Mouse (Mus musculus): Measurements from ENCODE around the gene Mrtfb.
"Not testable (repeated sequence)": the region's sequence is repeated elsewhere in the genome, so short reads cannot be mapped to it uniquely, and the experiment has no call there.

Mrtfb gene

DNA sequence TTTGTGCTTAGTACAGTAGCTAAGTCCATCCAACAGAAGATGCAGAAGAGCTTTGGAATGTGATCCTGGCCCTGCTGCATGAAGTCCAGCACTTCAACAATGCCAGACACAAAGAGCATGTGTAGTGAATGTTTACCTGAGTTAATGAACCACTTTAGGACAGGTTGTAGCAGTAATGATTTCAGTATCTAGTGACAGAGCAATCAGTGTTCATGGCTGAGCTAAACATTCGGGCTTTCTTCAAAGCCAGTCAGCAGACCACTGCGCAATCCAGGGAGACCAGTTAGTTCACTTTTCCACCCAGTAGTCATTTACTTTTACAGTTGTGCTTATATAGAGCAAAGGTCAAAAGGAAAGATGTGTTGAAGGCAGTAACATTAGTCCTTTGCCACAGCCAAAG lies 20.0 kb downstream of the Mrtfb start:
- no peak for DNase-seq (ENCODE audit: low read depth)

DNA sequence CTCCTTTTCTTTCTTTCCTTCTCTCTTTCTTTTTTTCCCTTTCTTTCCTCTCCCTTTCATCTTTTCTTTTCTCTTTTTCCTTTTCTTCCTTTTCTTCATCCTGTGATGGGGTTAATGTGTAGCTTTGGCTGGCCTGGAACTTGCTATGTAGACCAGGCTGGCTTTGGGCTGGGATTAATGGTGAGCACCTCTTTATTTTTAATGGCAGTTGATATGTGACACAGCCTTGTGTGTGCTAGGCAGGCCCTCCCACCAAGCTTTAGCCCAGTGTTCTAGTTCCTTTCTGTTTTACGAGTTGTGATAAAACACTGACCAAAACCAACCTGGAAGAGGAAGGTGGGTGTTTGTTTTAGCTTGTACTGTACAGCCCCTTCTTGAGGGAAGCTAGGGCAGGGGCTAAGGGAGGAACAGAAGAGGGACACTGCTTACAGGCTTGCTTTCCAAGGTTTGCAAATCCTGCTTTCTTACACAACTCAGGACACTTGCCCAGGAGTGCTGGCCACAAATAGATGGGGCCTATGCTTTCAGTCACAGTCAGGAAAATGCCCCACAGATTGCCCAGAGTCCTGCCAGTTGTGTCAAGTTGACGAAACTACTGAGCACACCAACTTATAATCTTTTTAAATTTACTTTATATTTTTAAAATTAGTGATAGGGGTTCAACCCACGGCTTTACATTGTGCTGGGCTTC lies 20.6 kb downstream of the Mrtfb start:
- no peak for DNase-seq (ENCODE audit: low read depth)

DNA sequence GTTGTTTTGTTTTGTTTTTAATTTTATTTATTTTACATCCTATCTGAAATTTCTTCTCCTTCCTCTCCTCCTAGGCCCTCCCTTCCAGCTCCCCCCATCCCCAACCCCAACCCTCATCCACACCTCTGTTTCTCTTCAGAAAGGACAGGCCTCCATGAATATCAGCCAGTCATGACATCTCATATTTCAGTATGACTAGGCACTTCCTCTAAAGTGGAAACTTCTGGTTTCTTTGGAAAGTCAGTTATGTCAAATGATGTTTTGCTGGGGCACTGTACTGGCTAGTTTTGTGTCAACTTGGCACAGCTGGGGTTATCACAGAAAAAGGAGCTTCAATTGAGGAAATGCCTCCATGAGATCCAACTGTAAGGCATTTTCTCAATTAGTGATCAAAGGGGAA lies 30.1 kb downstream of the Mrtfb start:
- DNase-seq (ENCODE audit: low read depth): peak; percentile 77

DNA sequence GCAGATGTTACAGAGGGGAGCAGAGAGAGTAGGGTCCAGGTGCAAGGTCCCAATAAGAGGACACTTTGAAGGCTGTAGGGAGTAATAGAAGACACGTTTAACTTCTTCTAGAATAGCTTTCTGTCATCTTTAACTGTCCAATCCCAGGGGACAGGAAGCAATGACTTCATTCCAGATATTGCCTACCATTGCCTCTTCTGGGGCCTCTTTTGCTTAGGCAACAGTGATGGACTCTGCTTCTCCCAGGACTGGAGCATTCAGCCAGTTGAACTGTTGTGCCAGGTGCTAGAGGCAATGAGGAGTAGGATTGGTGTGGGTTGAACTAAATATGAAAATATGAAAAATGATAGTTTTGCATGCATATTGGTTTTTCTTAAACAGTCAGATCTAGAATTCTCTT lies 41.6 kb downstream of the Mrtfb start:
- no peak for DNase-seq (ENCODE audit: low read depth)

DNA sequence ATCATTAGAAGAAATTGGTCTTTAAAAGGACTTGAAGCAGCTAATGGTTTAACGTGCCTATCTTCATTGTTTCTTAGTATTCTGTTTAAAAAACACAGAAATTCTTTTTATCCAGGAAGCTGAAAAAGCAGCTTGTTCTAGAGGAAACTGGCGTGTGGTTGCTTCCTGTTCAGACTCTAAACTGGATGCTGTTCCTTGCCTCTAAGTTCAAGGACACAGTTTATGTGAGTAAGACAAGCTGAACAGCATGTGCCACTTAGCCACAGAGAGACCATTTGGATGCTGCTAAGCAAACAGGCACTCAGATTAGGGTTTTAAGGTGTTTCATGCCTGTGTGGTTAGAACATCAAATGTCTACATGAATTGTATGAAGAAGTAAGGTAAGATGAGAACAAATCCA lies 42.7 kb downstream of the Mrtfb start:
- DNase-seq (ENCODE audit: low read depth): peak; percentile 86

DNA sequence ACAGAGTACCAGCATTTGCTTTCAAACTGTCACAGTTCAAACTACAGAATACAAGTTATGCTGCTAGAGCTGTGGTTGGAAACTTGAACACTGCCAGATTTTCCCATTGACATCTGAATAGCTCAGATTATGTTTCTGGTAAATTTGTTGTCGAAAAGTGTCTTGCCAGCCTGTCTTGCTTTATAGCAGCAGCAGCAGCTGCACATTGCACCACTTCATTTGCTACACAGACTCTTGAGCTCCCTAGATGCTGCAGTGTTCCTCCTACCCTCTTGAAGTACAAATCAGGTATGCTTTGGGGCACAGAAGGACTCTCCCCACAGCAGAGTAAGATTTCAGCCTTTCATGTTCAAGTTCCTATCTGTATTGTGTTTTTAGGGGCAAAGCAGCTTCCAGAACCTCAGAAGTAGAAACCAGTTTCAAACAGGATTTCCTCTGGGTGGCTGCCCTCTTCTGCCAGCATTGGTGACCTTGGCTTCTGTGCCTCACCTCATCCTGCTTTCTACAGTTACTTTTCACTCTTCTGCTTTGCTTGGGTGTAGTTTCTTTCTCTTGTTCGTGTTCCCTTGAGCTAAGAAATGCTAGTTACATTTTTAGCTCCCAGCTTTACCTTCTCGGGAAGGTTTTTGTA lies 49.9 kb downstream of the Mrtfb start:
- peak; percentile 78 for DNase-seq (ENCODE audit: low read depth)

DNA sequence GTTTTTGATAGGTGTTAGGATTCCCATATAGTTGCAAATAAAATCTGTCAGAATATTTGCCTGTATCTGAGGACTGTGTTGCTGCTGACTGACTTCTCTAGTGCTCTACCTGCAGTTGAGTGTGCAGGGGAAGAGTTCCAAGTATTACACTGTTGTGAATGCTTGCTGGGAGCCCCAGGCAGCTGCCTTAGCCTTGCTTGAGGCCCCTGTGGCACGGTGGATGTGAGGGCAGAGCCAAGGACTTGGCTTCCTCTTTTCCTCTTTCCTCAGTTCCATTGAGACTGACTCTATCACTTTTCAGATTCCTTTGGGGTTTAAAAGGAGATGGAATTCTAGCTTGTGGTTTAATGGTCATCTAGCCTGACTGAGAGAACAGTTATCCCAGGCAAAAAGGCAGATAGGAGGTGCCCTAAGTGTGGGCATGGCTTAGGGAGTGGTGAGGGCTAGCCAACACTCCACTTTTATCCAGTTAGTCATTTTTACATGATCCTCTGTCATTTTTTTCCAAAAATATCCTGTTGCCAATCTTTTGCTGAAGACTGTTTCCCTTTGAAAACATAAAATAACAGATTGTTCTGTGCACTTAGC lies 53.9 kb downstream of the Mrtfb start:
- no peak for DNase-seq (ENCODE audit: low read depth)

DNA sequence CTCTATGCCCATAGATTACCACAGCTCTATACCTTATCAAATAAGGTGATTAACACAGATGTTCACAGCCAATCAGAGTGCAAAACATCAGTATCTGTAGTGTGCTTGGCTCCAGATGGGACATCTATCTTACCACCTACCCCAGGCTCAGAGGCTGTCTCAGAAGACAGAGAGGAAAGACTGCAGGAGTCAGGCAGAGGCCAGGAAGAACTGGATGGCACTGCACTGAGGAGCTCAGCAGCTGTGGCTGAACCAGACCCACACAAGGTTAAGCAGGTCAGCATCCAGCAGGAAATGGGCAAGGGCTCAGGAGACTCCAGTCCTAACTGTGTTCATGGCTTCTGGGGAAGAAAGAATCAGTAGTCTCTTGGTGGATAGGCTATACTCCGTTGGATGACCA lies 55.1 kb downstream of the Mrtfb start:
- DNase-seq (ENCODE audit: low read depth): peak; percentile 34

DNA sequence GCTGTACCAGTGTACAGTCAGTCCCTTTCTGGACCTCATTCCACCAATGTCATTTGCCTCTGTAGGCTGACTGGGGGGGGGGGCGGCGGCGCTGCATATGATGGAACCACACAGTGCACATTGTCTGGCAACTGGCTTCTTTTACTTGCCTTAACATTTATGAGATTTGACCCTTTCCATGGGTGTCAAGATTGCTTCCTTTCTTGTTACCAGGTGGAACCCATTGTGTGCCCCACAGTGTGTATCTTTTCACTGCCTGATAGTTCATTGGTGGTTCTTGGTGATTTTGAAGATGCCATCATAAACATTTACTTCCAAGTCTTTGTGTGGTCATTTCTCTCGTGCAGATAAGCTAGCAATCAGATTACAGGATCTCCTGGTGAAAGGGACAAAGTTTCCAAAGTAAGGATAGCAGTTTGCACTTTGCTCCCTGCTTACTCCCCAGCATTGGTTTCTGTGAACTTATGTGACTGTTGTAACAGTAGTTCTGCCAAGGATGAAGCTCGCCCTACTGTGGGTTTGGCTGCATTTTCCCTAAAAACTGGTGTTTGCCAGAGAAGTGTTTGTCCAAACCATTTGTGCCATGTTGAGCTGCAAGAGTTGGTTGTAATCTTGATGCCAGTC lies 56.9 kb downstream of the Mrtfb start:
- no peak for DNase-seq (ENCODE audit: low read depth)

DNA sequence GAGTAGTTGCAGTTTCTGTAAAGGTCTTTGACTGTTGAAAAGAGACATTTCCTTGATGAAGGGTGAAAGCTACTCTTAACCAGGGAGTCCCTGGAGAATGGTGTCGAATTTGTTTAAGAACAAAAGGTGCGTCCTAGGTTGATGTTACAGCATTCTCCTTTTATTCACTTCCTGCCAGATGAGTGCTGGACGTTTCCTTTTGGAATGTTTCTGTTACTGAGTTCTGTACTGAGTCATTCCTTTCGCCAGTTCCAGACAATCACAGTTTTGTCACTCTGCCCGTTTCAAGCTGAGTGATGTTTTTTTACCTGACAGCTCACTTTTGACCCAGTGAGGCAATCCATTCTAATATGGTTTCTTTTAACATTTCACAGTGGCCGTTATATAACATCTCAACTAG lies 67.5 kb downstream of the Mrtfb start:
- no peak for DNase-seq (ENCODE audit: low read depth)

DNA sequence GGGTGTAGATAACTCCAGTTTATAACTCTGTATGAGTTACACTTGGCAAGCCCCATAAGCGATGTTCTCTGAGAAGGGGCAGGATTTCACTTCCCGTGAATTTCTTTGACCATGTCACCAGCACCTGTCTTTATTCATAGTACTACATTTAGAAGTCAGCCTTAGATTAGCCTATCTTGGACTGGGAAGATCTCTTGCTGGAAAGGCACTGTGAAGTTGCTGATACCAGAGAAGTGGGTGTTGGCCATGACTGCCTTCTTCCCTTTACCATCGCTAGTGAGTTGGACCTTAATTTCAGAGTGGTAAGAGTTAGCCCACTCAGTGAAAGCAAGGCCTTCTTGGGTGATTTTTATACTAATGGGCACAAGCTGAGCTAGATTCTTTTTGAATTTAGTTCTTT lies 70.3 kb downstream of the Mrtfb start:
- no peak for DNase-seq (ENCODE audit: low read depth)

DNA sequence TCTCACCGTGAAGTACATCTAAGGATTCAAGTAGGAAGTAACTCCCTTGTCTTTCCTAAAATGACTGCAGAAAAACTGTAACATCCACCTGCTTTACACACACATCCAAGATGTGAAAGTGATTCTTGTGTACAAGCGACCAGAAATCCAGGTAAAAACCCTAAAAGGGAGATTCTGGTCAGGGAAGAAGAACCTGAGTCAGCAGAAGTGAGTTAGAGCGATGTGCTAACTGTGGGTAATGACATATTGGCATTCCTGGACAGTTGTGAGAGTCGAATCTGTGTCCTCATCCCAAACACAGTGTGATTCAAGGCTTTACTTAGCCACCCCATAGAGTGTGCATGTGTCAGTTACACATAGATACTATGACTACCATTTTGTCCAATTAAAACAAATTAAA lies 72.4 kb downstream of the Mrtfb start:
- no peak for DNase-seq (ENCODE audit: low read depth)

DNA sequence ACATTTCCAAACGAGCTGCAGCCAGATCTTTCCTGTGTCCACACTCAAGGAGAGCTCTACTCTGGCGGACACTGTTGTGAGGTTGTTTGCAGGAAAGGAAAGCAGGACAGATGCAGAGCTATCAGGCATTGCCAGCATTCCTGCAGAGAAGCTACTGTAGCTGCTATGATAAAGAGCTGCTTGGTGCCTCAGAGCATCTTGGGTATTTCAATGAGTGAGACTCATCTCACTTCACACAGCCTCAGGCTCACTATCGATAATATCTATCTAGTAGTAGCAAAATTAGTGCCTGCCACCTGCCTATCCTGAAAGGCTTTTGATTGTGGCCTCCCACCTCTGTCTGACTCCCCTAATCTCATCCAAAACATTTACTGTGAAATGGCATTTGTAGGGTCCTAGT lies 73.4 kb downstream of the Mrtfb start:
- no peak for DNase-seq (ENCODE audit: low read depth)

DNA sequence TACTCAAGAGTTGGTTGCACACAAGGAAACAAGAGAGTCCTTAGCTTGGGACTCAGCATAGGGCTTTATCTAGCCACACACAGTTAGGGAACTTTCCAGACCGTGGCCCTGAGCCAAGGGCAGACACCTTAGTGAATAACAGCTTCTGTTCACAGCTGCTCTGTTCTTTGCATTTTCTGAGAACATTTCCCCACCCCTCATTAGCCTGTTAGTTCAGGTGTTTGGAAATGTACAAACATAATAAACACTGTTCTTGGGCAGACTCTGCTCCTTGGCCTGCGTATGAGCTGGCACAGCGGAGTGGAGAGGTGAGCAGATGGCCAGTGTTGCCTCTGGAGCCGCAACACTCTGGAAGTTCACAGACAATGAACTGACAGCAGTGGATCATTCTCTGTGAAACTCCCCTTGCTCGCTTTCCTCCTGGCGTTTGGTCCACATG lies 74.0 kb downstream of the Mrtfb start:
- DNase-seq (ENCODE audit: low read depth): peak; percentile 20

DNA sequence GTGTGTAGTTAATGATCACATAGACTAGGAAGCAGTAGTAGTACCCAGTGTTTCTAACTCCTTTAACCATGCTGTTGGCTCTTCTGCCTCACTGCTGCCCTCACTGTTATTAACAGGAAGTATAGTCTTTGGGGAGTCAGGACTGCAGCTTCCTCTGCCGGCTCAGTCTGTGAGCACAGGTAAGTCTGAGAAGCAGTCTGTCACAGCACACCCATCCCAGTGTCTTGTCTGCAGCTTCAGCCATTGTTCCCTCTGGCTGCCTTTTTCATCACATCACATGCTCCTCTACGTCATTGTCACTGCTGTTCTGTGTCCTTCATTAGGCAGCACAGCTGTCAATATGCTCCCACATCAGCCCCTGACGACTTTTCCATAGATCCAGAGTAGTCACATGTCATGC lies 75.6 kb downstream of the Mrtfb start:
- no peak for DNase-seq (ENCODE audit: low read depth)

DNA sequence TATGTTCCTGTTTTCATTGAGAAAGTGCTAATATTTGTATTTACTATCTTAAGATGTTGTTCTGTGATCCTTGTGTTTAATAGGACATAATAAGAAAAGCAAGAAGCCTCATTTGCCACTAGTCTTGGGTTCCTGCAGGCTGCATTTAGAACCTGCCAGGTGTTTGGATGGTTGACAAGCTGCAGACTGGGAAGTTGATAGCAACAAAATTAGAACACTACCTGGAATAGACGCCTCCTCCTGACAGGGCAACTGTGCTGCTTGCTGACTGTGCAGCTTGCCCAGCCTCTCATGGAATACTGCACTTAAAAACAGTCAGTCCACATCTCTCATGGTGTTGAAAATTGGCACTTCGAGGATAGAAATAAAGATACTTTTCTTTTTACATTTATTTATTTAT lies 76.3 kb downstream of the Mrtfb start:
- DNase-seq (ENCODE audit: low read depth): no peak

DNA sequence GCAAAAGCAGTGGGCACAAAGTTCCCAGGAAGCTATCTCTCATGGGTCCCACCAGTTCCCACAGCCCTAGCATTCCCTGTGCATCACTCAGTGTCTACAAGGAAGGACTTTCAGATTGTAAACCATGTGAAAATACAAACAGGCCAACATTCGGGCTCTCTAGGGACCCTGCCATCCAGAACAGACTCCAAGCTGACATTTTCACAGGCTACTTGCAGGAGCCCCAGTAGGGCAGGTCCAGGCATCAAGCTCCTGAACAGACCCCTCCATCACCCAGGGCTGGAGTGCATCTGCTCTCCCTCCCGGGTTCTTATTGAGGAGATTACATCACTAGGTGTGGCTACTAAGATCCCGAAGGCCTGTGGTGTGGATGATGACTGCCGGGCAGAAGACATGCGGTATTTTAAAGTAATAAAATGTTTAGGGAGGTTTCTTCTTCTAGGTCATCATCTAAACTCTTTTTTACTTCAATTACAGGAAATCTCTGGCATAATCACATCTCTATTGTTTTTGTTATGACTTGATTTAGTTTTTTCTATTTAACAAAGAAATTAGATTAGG lies 77.6 kb downstream of the Mrtfb start:
- DNase-seq (ENCODE audit: low read depth): no peak

DNA sequence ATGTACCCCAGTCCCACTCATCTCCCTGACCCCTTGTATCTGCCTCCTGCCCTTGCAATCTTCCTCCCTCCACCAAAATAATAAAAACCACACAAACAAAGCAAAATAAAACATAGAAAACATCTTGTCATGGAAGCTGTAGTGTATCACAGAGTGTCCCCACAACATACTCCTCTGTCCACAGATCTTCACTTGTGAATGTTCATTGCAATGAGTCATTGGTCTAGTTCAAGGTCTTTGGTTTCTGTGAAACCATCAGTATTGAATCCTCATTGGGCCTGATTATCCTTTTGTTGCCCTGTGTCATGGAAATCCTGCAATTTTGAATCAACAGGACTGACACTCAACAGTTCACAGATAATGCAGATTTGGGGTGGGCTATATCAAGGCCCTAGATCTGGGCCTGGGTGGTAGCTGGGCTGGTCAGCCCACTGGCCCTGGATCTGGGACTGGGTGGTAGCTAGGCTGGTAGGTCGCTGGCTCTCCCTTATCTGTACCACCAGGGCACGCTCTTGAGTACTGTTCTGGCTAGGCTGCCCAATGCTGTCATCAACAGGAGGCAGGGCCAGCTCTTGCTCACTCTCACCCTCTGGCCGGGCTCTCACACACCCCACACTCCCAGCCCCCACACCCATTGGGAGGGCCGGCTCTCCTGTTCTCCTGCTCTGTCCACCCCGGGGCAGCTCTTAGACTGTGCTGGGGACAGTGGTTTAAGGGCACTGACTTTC lies 80.4 kb downstream of the Mrtfb start:
- peak; percentile 41 for DNase-seq (ENCODE audit: low read depth)

DNA sequence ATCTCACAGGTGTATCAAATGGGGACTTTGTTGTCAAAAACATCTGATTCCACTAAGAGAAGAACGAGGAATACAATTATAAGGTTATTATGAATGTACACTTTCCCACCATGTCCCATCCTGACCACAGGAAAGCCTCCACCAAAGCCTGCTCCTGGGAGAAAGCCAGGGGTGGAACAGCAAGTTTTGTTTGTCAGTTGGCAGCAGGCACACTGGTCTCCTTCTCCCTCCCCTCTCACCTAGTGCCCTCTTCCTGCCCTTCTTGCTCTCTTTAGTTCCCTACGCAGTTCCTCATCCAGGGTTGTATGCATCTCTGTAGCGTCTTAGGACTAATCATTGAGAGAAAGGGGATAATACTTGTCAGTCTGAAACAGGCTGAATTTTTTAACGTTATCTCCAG lies 81.8 kb downstream of the Mrtfb start:
- no peak for DNase-seq (ENCODE audit: low read depth)

DNA sequence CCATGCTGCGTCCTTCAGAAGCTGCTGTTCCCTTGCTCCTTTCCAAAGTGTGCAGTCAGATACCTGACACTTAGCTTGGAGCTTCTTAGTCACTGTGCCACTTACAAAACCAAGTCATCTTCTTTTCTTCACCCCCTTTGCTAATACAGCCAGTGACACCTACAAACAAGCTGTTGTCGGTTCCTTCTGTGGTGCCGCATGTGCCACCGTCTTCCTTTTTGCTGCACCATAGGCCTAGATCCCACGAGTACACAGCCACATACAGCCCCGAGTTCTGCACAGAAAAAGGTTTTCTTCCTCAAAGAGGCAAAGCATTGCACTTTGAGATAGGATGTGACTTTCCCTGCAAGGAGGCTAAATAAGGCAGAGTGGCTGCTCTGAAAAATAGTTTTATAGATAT lies 83.2 kb downstream of the Mrtfb start:
- no peak for DNase-seq (ENCODE audit: low read depth)

DNA sequence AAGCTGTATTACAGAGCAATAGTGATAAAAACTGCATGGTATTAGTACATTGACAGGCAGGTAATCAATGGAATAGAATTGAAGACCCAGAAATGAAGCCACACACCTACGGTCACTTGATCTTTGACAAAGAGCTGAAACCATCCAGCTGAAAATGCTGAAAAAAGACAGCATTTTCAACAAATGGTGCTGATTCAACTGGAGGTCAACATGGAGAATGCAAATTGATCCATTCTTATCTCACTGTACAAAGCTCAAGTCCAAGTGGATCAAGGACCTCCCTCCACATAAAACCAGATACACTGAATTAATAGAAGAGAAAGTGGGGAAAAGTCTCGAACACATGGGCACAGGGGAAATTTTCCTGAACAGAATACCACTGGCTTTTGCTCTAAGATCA lies 89.5 kb downstream of the Mrtfb start:
- DNase-seq (ENCODE audit: low read depth): not testable (repeated sequence)

DNA sequence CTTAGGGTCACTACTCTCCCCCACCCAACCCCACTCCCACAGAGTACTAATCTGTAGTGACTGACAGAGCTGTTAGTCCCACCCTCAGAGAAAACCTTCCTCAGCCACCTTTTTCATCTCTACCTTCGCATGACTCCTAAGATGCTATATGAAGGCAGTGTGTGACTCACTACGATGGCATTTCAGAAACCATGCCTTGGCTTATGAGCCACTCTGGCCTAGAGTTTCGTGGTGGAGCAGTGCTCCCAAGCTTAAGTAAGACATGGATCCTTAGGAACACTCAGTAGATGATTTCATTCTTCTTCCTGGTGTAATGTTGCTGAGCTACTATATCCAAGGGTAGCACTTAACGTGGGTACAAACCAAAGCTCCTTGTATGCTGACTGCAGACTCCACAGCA lies 94.4 kb downstream of the Mrtfb start:
- DNase-seq (ENCODE audit: low read depth): no peak

Data from 416B (cell line).